Mouse (Mus musculus): ENCODE results near the gene Kirrel2. TPM values are rescaled to one million over a fixed set of nuclear protein-coding genes. Genes with fewer than 3 reads are reported as not detected.
"Not testable (repeated sequence)": the region's sequence is repeated elsewhere in the genome, so short reads cannot be mapped to it uniquely, and the experiment has no call there.

Gene Kirrel2
- not detected for total RNA-seq (2021)
- long read RNA-seq, experiment 1 = 0 reads
- long read RNA-seq, experiment 2 = 0 reads

DNA sequence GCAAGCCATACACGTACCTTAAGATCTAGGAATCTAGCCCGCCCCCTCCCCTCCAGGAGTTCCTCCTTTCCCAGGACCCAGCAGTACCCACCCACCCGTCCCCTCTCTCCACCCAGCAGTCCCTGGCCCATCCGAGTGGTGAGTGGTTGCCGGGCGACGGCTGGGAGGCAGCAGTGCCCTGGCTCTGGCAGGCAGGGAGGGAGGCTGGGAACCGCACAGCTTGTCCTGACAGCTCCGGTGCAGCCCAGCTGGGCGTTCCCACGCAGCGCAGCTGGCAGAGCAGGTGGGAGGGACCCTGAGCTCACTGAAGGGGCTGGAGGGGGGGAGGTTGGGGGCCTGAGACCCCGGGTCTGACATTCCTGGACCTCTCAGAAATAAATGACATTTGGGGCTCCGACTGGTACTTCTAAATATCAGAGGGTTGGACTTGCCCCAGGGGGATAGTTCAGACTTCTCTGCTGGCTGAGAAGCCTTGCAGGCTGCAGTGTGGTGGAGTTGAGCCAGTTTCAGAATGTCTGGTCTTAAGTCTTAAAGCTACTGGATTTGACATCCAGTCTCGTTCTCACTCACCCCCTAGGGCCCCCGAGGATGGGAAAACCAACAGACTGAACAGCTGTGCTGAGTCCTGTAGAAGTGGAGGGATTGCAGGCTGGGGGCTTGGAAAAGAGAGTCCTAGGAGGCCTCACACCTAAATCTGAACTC is at the start of gene Kirrel2, which contains the start of gene Nphs1:
TSS of gene Kirrel2 (minus strand) at position 62 of the 702 bp plus-strand sequence.
TSS of gene Nphs1 (plus strand) at position 687 of the 702 bp plus-strand sequence.
- DNase-seq = no peak

- DNase-seq = not testable (repeated sequence)
Measured at GRCm38 (mm10) chr7:30501159-30501558, 43.7 kb upstream of the Kirrel2 start.

- not testable (repeated sequence) for DNase-seq
Measured at GRCm38 (mm10) chr7:30495506-30496042, 38.1 kb upstream of the Kirrel2 start.

DNA sequence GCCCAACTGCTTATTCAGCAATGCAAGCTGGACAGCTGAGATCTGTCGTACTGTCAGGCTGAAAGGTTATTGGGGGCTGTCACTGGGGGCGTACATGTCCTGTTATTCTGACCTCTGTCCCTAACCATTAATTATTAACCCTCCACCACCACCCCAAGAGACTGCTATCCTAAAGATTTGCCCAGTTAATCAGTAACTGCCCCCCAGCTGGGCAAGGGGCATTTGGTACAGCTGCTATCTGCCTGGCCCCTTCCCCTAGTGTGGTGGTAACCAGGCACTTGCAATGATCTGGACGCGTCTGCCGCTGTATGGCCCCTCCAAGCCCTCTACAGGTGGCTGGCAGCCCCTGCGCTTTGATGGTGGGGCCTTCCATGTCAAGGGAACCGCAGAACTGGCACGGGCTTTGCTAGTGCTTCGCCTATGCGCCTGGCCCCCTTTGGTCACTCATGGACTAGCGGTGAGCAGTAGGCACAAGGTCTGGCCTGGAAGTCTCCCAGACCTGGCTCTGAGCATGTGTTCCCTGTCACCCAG is 36.0 kb upstream of the Kirrel2 start, which contains the start of gene Prodh2:
TSS of gene Prodh2 (plus strand) at position 222 of the 531 bp plus-strand sequence.
- peak; percentile 18 for DNase-seq

DNA sequence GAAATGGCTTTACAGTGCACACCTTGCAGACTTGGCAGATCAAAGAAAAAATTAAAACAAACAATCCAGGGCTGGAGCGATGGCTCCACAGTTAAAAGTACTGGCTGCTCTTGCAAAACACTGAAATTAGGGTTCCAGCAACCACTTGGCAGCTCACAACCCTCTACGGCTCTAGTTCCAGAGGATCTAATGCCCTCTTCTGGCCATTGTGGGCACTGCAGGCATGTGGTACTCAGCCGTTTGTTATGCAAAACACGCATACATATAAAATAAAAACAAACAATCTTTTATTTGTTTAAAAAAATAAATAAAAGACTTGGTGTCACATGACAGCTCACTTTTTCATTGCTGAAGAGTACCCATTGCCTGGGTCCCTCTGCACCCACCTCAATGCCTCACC is 35.3 kb upstream of the Kirrel2 start:
- peak; percentile 89 for DNase-seq

DNA sequence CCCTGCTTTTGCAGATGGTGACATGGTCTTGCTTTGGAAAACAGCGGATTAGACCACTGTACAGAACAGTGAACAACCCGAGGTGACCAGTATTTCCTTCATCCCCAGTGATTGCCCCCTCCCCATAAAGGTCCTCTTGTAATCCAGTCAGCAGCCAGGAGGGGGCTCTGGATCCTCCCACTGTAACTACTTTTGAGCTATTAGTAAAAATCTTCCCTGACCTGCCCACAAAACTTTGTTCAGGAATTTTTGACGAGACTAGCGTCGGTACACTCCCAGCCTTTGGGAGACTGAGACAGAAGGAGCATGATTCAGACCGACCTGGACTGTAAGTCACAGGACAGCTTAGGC is 33.4 kb upstream of the Kirrel2 start:
- DNase-seq = no peak

DNA sequence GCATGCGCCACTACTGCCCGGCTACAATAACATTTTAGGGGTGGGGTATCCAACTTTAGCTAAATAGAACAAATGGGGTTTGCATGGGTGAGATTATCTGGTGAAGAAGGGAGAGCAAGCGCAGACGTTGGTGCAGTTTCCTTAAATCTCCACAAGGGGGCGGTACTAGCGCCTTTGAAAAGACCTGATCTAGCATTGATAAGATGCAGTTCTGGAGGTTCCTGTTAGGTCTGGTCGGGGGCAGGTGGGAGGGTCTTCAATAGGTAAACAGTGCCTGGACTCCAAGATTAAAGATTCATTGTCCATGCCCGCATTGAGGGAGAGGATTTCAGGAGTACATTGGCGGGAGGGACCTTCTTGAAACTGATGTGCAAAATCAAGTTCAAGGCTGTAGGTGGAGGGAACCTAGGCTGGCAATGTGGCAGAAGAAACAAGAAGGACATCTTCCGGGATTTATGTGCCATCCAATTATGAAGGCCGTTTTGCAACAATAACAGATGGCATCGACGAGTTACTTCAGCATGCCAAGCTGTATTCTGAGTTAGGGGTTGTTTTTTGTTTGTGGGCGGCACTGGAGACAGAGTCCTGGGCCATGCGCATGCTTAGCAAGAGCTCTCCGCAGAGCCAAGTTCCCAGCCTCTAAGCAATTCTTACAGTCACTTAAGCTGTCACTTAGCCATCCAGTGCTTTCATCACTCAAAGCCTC is 32.9 kb upstream of the Kirrel2 start:
- peak; percentile 59 for DNase-seq

- peak; percentile 57 for DNase-seq
Measured at GRCm38 (mm10) chr7:30484250-30484649, 26.8 kb upstream of the Kirrel2 start.

- DNase-seq = no peak
Measured at GRCm38 (mm10) chr7:30477415-30478381, 20.2 kb upstream of the Kirrel2 start.

GRCm38 (mm10) chr7:30476136-30476535 is 18.6 kb upstream of the Kirrel2 start:
- not testable (repeated sequence) for DNase-seq

- no peak for DNase-seq
Measured at GRCm38 (mm10) chr7:30474999-30475398, 17.5 kb upstream of the Kirrel2 start.

GRCm38 (mm10) chr7:30472411-30472810 is 14.9 kb upstream of the Kirrel2 start:
- DNase-seq = peak; percentile 65

GRCm38 (mm10) chr7:30464816-30465300 is 7.4 kb upstream of the Kirrel2 start:
- DNase-seq = no peak

DNA sequence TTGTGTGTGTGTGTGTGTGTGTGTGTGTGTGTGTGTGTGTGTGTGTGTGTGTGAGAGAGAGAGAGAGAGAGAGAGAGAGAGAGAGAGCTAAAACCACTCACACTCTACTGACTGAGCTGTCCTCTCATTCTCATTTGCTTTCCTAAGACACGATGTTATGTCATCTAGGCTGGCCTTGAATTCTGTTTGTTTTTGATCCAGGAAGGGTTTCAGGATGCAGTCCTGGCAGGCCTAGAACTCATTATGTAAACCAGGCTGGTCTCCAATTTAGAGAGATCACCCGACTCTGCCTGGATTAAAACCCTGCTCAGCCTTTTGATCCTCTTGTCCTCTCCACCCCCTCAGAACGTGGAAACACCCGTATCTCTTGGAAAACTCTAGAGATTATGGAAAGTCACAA is 6.5 kb upstream of the Kirrel2 start:
- DNase-seq = no peak

DNA sequence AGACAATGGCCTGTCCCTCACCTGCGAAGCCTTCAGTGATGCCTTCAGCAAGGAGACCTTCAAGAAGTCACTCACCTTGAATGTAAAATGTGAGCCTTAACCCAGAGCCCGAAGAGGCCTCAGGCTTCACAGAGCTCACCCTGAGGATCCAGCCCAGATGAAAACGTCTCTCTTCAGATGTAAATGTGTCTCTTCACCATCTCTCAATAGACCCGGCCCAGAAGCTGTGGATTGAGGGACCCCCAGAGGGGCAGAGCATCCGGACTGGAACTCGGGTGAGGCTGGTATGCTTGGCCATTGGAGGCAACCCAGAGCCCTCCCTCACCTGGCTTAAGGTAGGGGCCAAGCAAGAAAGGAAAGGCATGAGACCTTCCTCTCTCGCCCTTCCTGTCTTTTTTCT is 6.1 kb upstream of the Kirrel2 start:
- no peak for DNase-seq

GRCm38 (mm10) chr7:30459484-30459883 is 2.0 kb upstream of the Kirrel2 start:
- DNase-seq = no peak

GRCm38 (mm10) chr7:30456911-30457628 is 420 bp downstream of the Kirrel2 start:
- no peak for DNase-seq

- no peak for DNase-seq
Measured at GRCm38 (mm10) chr7:30456487-30456886, 1.0 kb downstream of the Kirrel2 start.

GRCm38 (mm10) chr7:30454259-30454658 is 3.2 kb downstream of the Kirrel2 start:
- DNase-seq = no peak

GRCm38 (mm10) chr7:30453766-30454165 is 3.7 kb downstream of the Kirrel2 start:
- no peak for DNase-seq

- no peak for DNase-seq
Measured at GRCm38 (mm10) chr7:30453327-30453726, 4.2 kb downstream of the Kirrel2 start.
